15 mouse cellular contexts compared by ENCODE assay signal in genomic region chr11:106822911-106823310, GRCm38 (mm10). TPM values are rescaled to one million over a fixed set of nuclear protein-coding genes. Genes with fewer than 3 reads are reported as not detected.
A peak's percentile ranks its signal among the peaks of the same experiment; 100 is the strongest.
DNase-seq lines count a peak whose midpoint lies in the region; ATAC-seq and TF ChIP-seq lines count a peak whose summit lies in the region.
"Had no signal": no experiment of that assay in that cellular context is flagged by ENCODE, and none has a peak within 500 bp of the region (broad histone marks: within the 10 kb centered on the region; RNA-seq: fewer than 3 reads in every experiment).

No protein-coding gene starts in this region.

- no peak for TF ChIP-seq CTCF in liver, postnatal 0 days (IDR thresholded peaks at IDR 0.05; ENCODE audit: low read depth)

- TF ChIP-seq EP300 in liver, postnatal 0 days (IDR thresholded peaks at IDR 0.05; ENCODE audit: low read depth) = no peak

- H3K4me2 ChIP-seq in liver, postnatal 0 days (ENCODE audit: low read depth, low read length) = no peak overlapping the region
- H3K4me2 ChIP-seq: hindbrain, embryonic 12.5 days; limb, embryonic 15.5 days; lung, embryonic 14.5 days had no signal

- H3K27ac ChIP-seq in liver, postnatal 0 days (ENCODE audit: low read depth) = no peak overlapping the region
- H3K27ac ChIP-seq: gastrocnemius, adult 2 months; hindbrain, embryonic 12.5 days; limb, embryonic 15.5 days had no signal

- 0 out of 2 replicates have a peak, but pooled peaks cover 6% of the 10 kb centered on the region for H3K4me1 ChIP-seq in liver, postnatal 0 days (ENCODE audit: insufficient read depth)

- H3K9me3 ChIP-seq in liver, postnatal 0 days (ENCODE audit: low read length) = no peaks in the 10 kb centered on the region
- H3K9me3 ChIP-seq: hindbrain, embryonic 12.5 days; limb, embryonic 15.5 days had no signal

- peaks cover 49% of the 10 kb centered on the region for H3K36me3 ChIP-seq in liver, postnatal 0 days (replicated peaks; ENCODE audit: insufficient read depth, low read length)

- peak; percentile 75 for ATAC-seq in frontal cortex, adult (ENCODE audit: low TSS enrichment)
- ATAC-seq in liver, postnatal 0 days = no peak

- no peak overlapping the region for H3K9ac ChIP-seq in liver, postnatal 0 days (replicated peaks)
- H3K9ac ChIP-seq: hindbrain, embryonic 12.5 days; limb, embryonic 15.5 days; lung, embryonic 14.5 days had no signal

- no peak for DNase-seq in frontal cortex, postnatal 10 days (ENCODE audit: low spot score in 2 of 2)
- DNase-seq in cerebellum, adult 11-12 months = peak; percentile 98
- peak; percentile 45 to 70 for DNase-seq in layer of hippocampus, adult 18-20 months (ENCODE audit: low spot score in 2 of 2)
- DNase-seq in retina, embryonic 14.5 days (ENCODE audit: low spot score) = peak; percentile 17
- DNase-seq in liver, postnatal 0 days = no peak
- no peak for DNase-seq in gastrocnemius, postnatal 25 days
- no peak for DNase-seq in lung, postnatal 14 days
- DNase-seq: adrenal gland, postnatal 14 days; gastrocnemius, adult 2 months; kidney, adult 18-20 months; lung, embryonic 14.5 days; thymus, adult 18-20 months had no signal

- H3K27me3 ChIP-seq in liver, postnatal 0 days (ENCODE audit: insufficient read depth, low read length) = no peaks in the 10 kb centered on the region
- H3K27me3 ChIP-seq: hindbrain, embryonic 12.5 days; limb, embryonic 15.5 days had no signal

- no peak overlapping the region for H3K4me3 ChIP-seq in liver, postnatal 0 days (ENCODE audit: low read depth, low read length)
- H3K4me3 ChIP-seq: gastrocnemius, adult 2 months; hindbrain, embryonic 12.5 days; limb, embryonic 15.5 days had no signal

- WGBS in liver, postnatal 0 days (ENCODE audit: insufficient replicate concordance) = 80% methylated on average over 5 of the region's 5 CpGs

RNA-seq across cellular contexts. Expression of gene Cep95, which starts 33.9 kb away (rescaled TPM):
- total RNA-seq in layer of hippocampus, adult 18-20 months (2021) = 10 to 100 TPM; 10.3 to 10.7 TPM
- 4.6 and 5.1 TPM in 2 replicates for polyA plus RNA-seq in liver, postnatal 0 days (2015; fragmentation: Nextera tagmentation; extraction: Ambion mirVana)
- 1 to 10 TPM; 4.1 to 4.8 TPM for total RNA-seq in gastrocnemius, postnatal 25 days (2021)

RNA-seq across cellular contexts. Expression of gene Ddx5, which starts 33.9 kb away (rescaled TPM):
- 100 to 1,000 TPM; 768 to 775 TPM for total RNA-seq in layer of hippocampus, adult 18-20 months (2021)
- polyA plus RNA-seq in liver, postnatal 0 days (2015; fragmentation: Nextera tagmentation; extraction: Ambion mirVana) = 114 and 115 TPM in 2 replicates
- 100 to 1,000 TPM; 183 to 197 TPM for total RNA-seq in gastrocnemius, postnatal 25 days (2021)

RNA-seq across cellular contexts. Expression of gene Polg2, which starts 43.6 kb away (rescaled TPM):
- 1 to 10 TPM; 4.0 to 4.9 TPM for total RNA-seq in layer of hippocampus, adult 18-20 months (2021)
- polyA plus RNA-seq in liver, postnatal 0 days (2015; fragmentation: Nextera tagmentation; extraction: Ambion mirVana) = 7.9 and 8.4 TPM in 2 replicates
- 1 to 10 TPM; 2.8 to 3.3 TPM for total RNA-seq in gastrocnemius, postnatal 25 days (2021)

Comparison
In these comparisons a context has a peak if more than half of its experiments do, and no peak if none do; other contexts are left out.
1. DNase-seq: peak in cerebellum, adult 11-12 months (single experiment), layer of hippocampus, adult 18-20 months (2 of 2) and retina, embryonic 14.5 days (single experiment); none in frontal cortex, postnatal 10 days (0 of 2), liver, postnatal 0 days (single experiment), gastrocnemius, postnatal 25 days (single experiment) and lung, postnatal 14 days (single experiment).